Mouse (Mus musculus) thymus, adult 2 months (tissue): ENCODE data around the gene Gm20388. TPM values are rescaled to one million over a fixed set of nuclear protein-coding genes. Genes with fewer than 3 reads are reported as not detected.

Source experiments
- DNase-seq: peaks from one replicate; pipeline ENCODE4 v3.0.0; 2021
- H3K27ac ChIP-seq: fragments of 200-500 bp; 2 replicates; pipeline ENCODE4 v1.5.1; 2012; ENCODE audit warnings: low read length, control low read depth; ENCODE audit not compliant: control insufficient read depth, insufficient read depth
- H3K27me3 ChIP-seq: fragments of 200-500 bp; 2 replicates; pipeline ENCODE4 v1.6.1; 2012; ENCODE audit warnings: mild to moderate bottlenecking, low read length, moderate library complexity, mixed read lengths; ENCODE audit not compliant: control insufficient read depth, insufficient read depth
- H3K36me3 ChIP-seq: fragments of 200-500 bp; 2 replicates; pipeline ENCODE4 v1.6.1; 2012; ENCODE audit warnings: mild to moderate bottlenecking, low read length, moderate library complexity; ENCODE audit not compliant: control insufficient read depth, insufficient read depth
- H3K4me1 ChIP-seq: fragments of 200-500 bp; replicated peaks from 2 replicates; pipeline ENCODE4 v1.6.1; 2012; ENCODE audit warnings: low read length; ENCODE audit not compliant: control insufficient read depth, insufficient read depth
- H3K4me3 ChIP-seq: fragments of 200-500 bp; 2 replicates; pipeline ENCODE4 v1.5.1; 2012; ENCODE audit warnings: mild to moderate bottlenecking, low read length, control low read depth, moderate library complexity; ENCODE audit not compliant: control insufficient read depth, insufficient read depth
- CTCF ChIP-seq: fragments of 200-500 bp; IDR thresholded peaks from 2 replicates; pipeline ENCODE4 v1.5.1; 2012; ENCODE audit warnings: mild to moderate bottlenecking, control low read depth, low read length, moderate library complexity, borderline replicate concordance; ENCODE audit not compliant: control insufficient read depth, poor library complexity, insufficient read depth; ENCODE audit errors: extremely low read depth
- POLR2A ChIP-seq: fragments of 200-500 bp; IDR thresholded peaks from 2 replicates; pipeline ENCODE4 v1.6.1; 2012; ENCODE audit warnings: mild to moderate bottlenecking, low read length, control low read depth, moderate library complexity; ENCODE audit not compliant: control insufficient read depth, poor library complexity, insufficient read depth; ENCODE audit errors: extremely low read depth
- WGBS: fragments of 180-500 bp; shearing (Covaris S2); methylation state at CpG from one replicate; pipeline ENCODE4 v1.1.7; 2018; 5-methylcytosine and 5-hydroxymethylcytosine counted together
- polyA plus RNA-seq: library from polyadenylated mRNA; depleted of rRNA; stranded (reverse); fragments of >200 nt; gene quantifications from 2 replicates; pipeline ENCODE4 v1.2.3, GENCODE M21; 2012

The Gm20388 gene
- polyA plus RNA-seq, 1 experiment, result 103 TPM

- Histone ChIP-seq H3K4me1 (no peaks in the 10 kb centered on the region), H3K4me3 (no peak overlapping the region), H3K27ac (no peak overlapping the region), H3K27me3 (no peaks in the 10 kb centered on the region), H3K36me3 (no peaks in the 10 kb centered on the region)
- WGBS, result 82% methylated on average over 12 of the region's 12 CpGs
- no peak for DNase-seq
- no peak for TF ChIP-seq CTCF
- TF ChIP-seq POLR2A, result no peak
Measured at GRCm38 (mm10) chr8:123761266-123761882, 3850.7 kb downstream of the Gm20388 start.

- H3K36me3 ChIP-seq, result no peaks in the 10 kb centered on the region
- TF ChIP-seq CTCF, result no peak
- WGBS, result 67% methylated on average over 4 of the region's 4 CpGs
- H3K27ac ChIP-seq, result no peak overlapping the region
- H3K4me1 ChIP-seq, result no peaks in the 10 kb centered on the region
- DNase-seq, result no peak
- no peak overlapping the region for H3K4me3 ChIP-seq
- H3K27me3 ChIP-seq, result no peaks in the 10 kb centered on the region
Measured at GRCm38 (mm10) chr8:123761883-123762270, 3851.2 kb downstream of the Gm20388 start.

GRCm38 (mm10) chr8:123763355-123763754, 3852.7 kb downstream of the Gm20388 start:
- WGBS, result 45% methylated on average over 7 of the region's 7 CpGs
- no peaks in the 10 kb centered on the region for H3K27me3 ChIP-seq
- no peak for DNase-seq

GRCm38 (mm10) chr8:123764671-123765070, 3854.0 kb downstream of the Gm20388 start:
- no peak for TF ChIP-seq CTCF
- TF ChIP-seq POLR2A, result no peak
- Histone ChIP-seq H3K36me3 (no peaks in the 10 kb centered on the region), H3K27ac (no peak overlapping the region), H3K4me3 (no peak overlapping the region), H3K4me1 (no peaks in the 10 kb centered on the region), H3K27me3 (no peaks in the 10 kb centered on the region; the same call in 1 of the 2 replicates)
- DNase-seq, result no peak
- WGBS, result 74% methylated on average over 4 of the region's 4 CpGs

More at GRCm38 (mm10) chr8:123763355-123763754, 3852.7 kb downstream of the Gm20388 start:
- Histone ChIP-seq H3K36me3 (no peaks in the 10 kb centered on the region), H3K4me1 (no peaks in the 10 kb centered on the region), H3K4me3 (no peak overlapping the region), H3K27ac (no peak overlapping the region)
- TF ChIP-seq CTCF (no peak), POLR2A (no peak)

- Histone ChIP-seq H3K27ac (no peak overlapping the region), H3K36me3 (no peaks in the 10 kb centered on the region), H3K4me1 (no peaks in the 10 kb centered on the region), H3K4me3 (no peak overlapping the region), H3K27me3 (no peaks in the 10 kb centered on the region; the same call in 1 of the 2 replicates)
- 90% methylated on average over 4 of the region's 4 CpGs for WGBS
- DNase-seq, result no peak
- TF ChIP-seq CTCF (no peak), POLR2A (no peak)
Measured at GRCm38 (mm10) chr8:123766516-123766915, 3855.9 kb downstream of the Gm20388 start.

GRCm38 (mm10) chr8:123767874-123768273, 3857.2 kb downstream of the Gm20388 start:
- DNase-seq, result no peak
- TF ChIP-seq CTCF (no peak), POLR2A (no peak)
- H3K27ac ChIP-seq, result no peak overlapping the region
- H3K4me3 ChIP-seq, result no peak overlapping the region
- no peaks in the 10 kb centered on the region for H3K36me3 ChIP-seq
- 88% methylated on average over 8 of the region's 8 CpGs for WGBS
- no peaks in the 10 kb centered on the region; the same call in 1 of the 2 replicates for H3K27me3 ChIP-seq
- no peaks in the 10 kb centered on the region for H3K4me1 ChIP-seq
